Mouse (Mus musculus): ENCODE measurements around the gene Klhl25. TPM values are rescaled to one million over a fixed set of nuclear protein-coding genes. Genes with fewer than 3 reads are reported as not detected.
"Not testable (repeated sequence)": the region's sequence is repeated elsewhere in the genome, so short reads cannot be mapped to it uniquely, and the experiment has no call there.

Klhl25 gene
- polyA plus RNA-seq, 1 experiment from 2014 or later, result 22.1 TPM

- 93% methylated on average over 7 of the region's 7 CpGs for WGBS
- DNase-seq (ENCODE audit: low spot score), result no peak
- Histone ChIP-seq H3K36me3 (ENCODE audit: control insufficient read depth, insufficient read depth, low read length) (no peaks in the 10 kb centered on the region), H3K4me3 (ENCODE audit: low read depth, low read length) (no peak overlapping the region), H3K9me3 (ENCODE audit: control insufficient read depth, low read length) (no peaks in the 10 kb centered on the region), H3K27ac (ENCODE audit: low read depth, low read length) (no peak overlapping the region), H3K4me2 (ENCODE audit: low read depth) (no peak overlapping the region), H3K9ac (ENCODE audit: low read length) (no peak overlapping the region), H3K4me1 (ENCODE audit: control insufficient read depth, insufficient read depth, low read length) (no peaks in the 10 kb centered on the region), H3K27me3 (ENCODE audit: control insufficient read depth, insufficient read depth, low read length) (no peaks in the 10 kb centered on the region)
- ATAC-seq (ENCODE audit: insufficient read depth, low FRiP score, low TSS enrichment), result no peak
Observed at GRCm38 (mm10) chr7:75873746-75874145, 25.6 kb downstream of the Klhl25 start.

- H3K27ac ChIP-seq (ENCODE audit: low read depth, low read length); H3K4me3 ChIP-seq (ENCODE audit: low read depth, low read length); H3K4me1 ChIP-seq (ENCODE audit: control insufficient read depth, insufficient read depth, low read length); H3K27me3 ChIP-seq (ENCODE audit: control insufficient read depth, insufficient read depth, low read length); ATAC-seq (ENCODE audit: insufficient read depth, low FRiP score, low TSS enrichment); H3K9ac ChIP-seq (ENCODE audit: low read length); H3K9me3 ChIP-seq (ENCODE audit: control insufficient read depth, low read length); H3K36me3 ChIP-seq (ENCODE audit: control insufficient read depth, insufficient read depth, low read length); H3K4me2 ChIP-seq (ENCODE audit: low read depth); DNase-seq (ENCODE audit: low spot score): not testable (repeated sequence)
- WGBS, result 80% methylated on average over 2 of the region's 2 CpGs
Observed at GRCm38 (mm10) chr7:75879436-75879835, 31.3 kb downstream of the Klhl25 start.

- H3K4me3 ChIP-seq (ENCODE audit: low read depth, low read length), result no peak overlapping the region
- H3K27ac ChIP-seq (ENCODE audit: low read depth, low read length), result 0 out of 2 replicates have a peak overlapping the region, but pooled peaks have one; percentile 4
- no peaks in the 10 kb centered on the region for H3K9me3 ChIP-seq (ENCODE audit: control insufficient read depth, low read length)
- no peaks in the 10 kb centered on the region for H3K4me1 ChIP-seq (ENCODE audit: control insufficient read depth, insufficient read depth, low read length)
- H3K9ac ChIP-seq (ENCODE audit: low read length), result no peak overlapping the region
- no peaks in the 10 kb centered on the region for H3K27me3 ChIP-seq (ENCODE audit: control insufficient read depth, insufficient read depth, low read length)
- DNase-seq (ENCODE audit: low spot score) (no peak), ATAC-seq (ENCODE audit: insufficient read depth, low FRiP score, low TSS enrichment) (no peak)
- H3K36me3 ChIP-seq (ENCODE audit: control insufficient read depth, insufficient read depth, low read length), result no peaks in the 10 kb centered on the region
- no peak overlapping the region for H3K4me2 ChIP-seq (ENCODE audit: low read depth)
- WGBS, result 71% methylated on average over 8 of the region's 8 CpGs
Observed at GRCm38 (mm10) chr7:75880236-75880635, 32.1 kb downstream of the Klhl25 start.

GRCm38 (mm10) chr7:75880650-75881049 lies 32.5 kb downstream of the Klhl25 start:
- ATAC-seq (ENCODE audit: insufficient read depth, low FRiP score, low TSS enrichment) (peak; percentile 81), DNase-seq (ENCODE audit: low spot score) (peak; percentile 88)
- H3K4me1 ChIP-seq (ENCODE audit: control insufficient read depth, insufficient read depth, low read length), result no peaks in the 10 kb centered on the region
- H3K36me3 ChIP-seq (ENCODE audit: control insufficient read depth, insufficient read depth, low read length), result no peaks in the 10 kb centered on the region
- H3K9me3 ChIP-seq (ENCODE audit: control insufficient read depth, low read length), result no peaks in the 10 kb centered on the region
- no peak overlapping the region for H3K9ac ChIP-seq (ENCODE audit: low read length)
- no peaks in the 10 kb centered on the region for H3K27me3 ChIP-seq (ENCODE audit: control insufficient read depth, insufficient read depth, low read length)
- 11% methylated on average over 8 of the region's 8 CpGs for WGBS
- H3K4me3 ChIP-seq (ENCODE audit: low read depth, low read length), result no peak overlapping the region
- no peak overlapping the region for H3K27ac ChIP-seq (ENCODE audit: low read depth, low read length)
- H3K4me2 ChIP-seq (ENCODE audit: low read depth), result no peak overlapping the region

- DNase-seq (ENCODE audit: low spot score) (no peak), ATAC-seq (ENCODE audit: insufficient read depth, low FRiP score, low TSS enrichment) (no peak)
- Histone ChIP-seq H3K27ac (ENCODE audit: low read depth, low read length) (no peak overlapping the region), H3K4me1 (ENCODE audit: control insufficient read depth, insufficient read depth, low read length) (no peaks in the 10 kb centered on the region), H3K9me3 (ENCODE audit: control insufficient read depth, low read length) (no peaks in the 10 kb centered on the region), H3K9ac (ENCODE audit: low read length) (no peak overlapping the region), H3K36me3 (ENCODE audit: control insufficient read depth, insufficient read depth, low read length) (no peaks in the 10 kb centered on the region), H3K27me3 (ENCODE audit: control insufficient read depth, insufficient read depth, low read length) (no peaks in the 10 kb centered on the region), H3K4me2 (ENCODE audit: low read depth) (no peak overlapping the region), H3K4me3 (ENCODE audit: low read depth, low read length) (no peak overlapping the region)
- 74% methylated on average over 6 of the region's 6 CpGs for whole genome bisulfite sequencing
Observed at GRCm38 (mm10) chr7:75881376-75881775, 33.3 kb downstream of the Klhl25 start.

- H3K9ac ChIP-seq (ENCODE audit: low read length), result no peak overlapping the region
- ATAC-seq (ENCODE audit: insufficient read depth, low FRiP score, low TSS enrichment) (no peak), DNase-seq (ENCODE audit: low spot score) (no peak)
- H3K36me3 ChIP-seq (ENCODE audit: control insufficient read depth, insufficient read depth, low read length), result no peaks in the 10 kb centered on the region
- no peak overlapping the region for H3K27ac ChIP-seq (ENCODE audit: low read depth, low read length)
- no peak overlapping the region for H3K4me3 ChIP-seq (ENCODE audit: low read depth, low read length)
- no peak overlapping the region for H3K4me2 ChIP-seq (ENCODE audit: low read depth)
- no peaks in the 10 kb centered on the region for H3K27me3 ChIP-seq (ENCODE audit: control insufficient read depth, insufficient read depth, low read length)
- no peaks in the 10 kb centered on the region for H3K4me1 ChIP-seq (ENCODE audit: control insufficient read depth, insufficient read depth, low read length)
- WGBS, result 88% methylated on average over 3 of the region's 3 CpGs
- no peaks in the 10 kb centered on the region for H3K9me3 ChIP-seq (ENCODE audit: control insufficient read depth, low read length)
Observed at GRCm38 (mm10) chr7:75881791-75882190, 33.7 kb downstream of the Klhl25 start.

GRCm38 (mm10) chr7:75891466-75891865 lies 43.4 kb downstream of the Klhl25 start:
- Histone ChIP-seq H3K4me3 (ENCODE audit: low read depth, low read length) (no peak overlapping the region), H3K9ac (ENCODE audit: low read length) (no peak overlapping the region), H3K9me3 (ENCODE audit: control insufficient read depth, low read length) (no peaks in the 10 kb centered on the region), H3K27ac (ENCODE audit: low read depth, low read length) (no peak overlapping the region), H3K4me2 (ENCODE audit: low read depth) (no peak overlapping the region), H3K36me3 (ENCODE audit: control insufficient read depth, insufficient read depth, low read length) (no peaks in the 10 kb centered on the region), H3K27me3 (ENCODE audit: control insufficient read depth, insufficient read depth, low read length) (no peaks in the 10 kb centered on the region), H3K4me1 (ENCODE audit: control insufficient read depth, insufficient read depth, low read length) (no peaks in the 10 kb centered on the region)
- no peak for ATAC-seq (ENCODE audit: insufficient read depth, low FRiP score, low TSS enrichment)
- WGBS, result 94% methylated on average over 4 of the region's 4 CpGs
- no peak for DNase-seq (ENCODE audit: low spot score)

GRCm38 (mm10) chr7:75892737-75893136 lies 44.6 kb downstream of the Klhl25 start:
- H3K4me3 ChIP-seq (ENCODE audit: low read depth, low read length), result no peak overlapping the region
- H3K36me3 ChIP-seq (ENCODE audit: control insufficient read depth, insufficient read depth, low read length), result no peaks in the 10 kb centered on the region
- H3K4me1 ChIP-seq (ENCODE audit: control insufficient read depth, insufficient read depth, low read length), result no peaks in the 10 kb centered on the region
- H3K9ac ChIP-seq (ENCODE audit: low read length), result no peak overlapping the region
- no peaks in the 10 kb centered on the region for H3K27me3 ChIP-seq (ENCODE audit: control insufficient read depth, insufficient read depth, low read length)
- 78% methylated on average over 3 of the region's 3 CpGs for WGBS
- DNase-seq (ENCODE audit: low spot score) (no peak), ATAC-seq (ENCODE audit: insufficient read depth, low FRiP score, low TSS enrichment) (no peak)
- H3K9me3 ChIP-seq (ENCODE audit: control insufficient read depth, low read length), result no peaks in the 10 kb centered on the region
- no peak overlapping the region for H3K4me2 ChIP-seq (ENCODE audit: low read depth)
- H3K27ac ChIP-seq (ENCODE audit: low read depth, low read length), result no peak overlapping the region

GRCm38 (mm10) chr7:75893709-75894108 lies 45.6 kb downstream of the Klhl25 start:
- DNase-seq (ENCODE audit: low spot score) (no peak), ATAC-seq (ENCODE audit: insufficient read depth, low FRiP score, low TSS enrichment) (no peak)
- H3K9ac ChIP-seq (ENCODE audit: low read length), result no peak overlapping the region
- H3K36me3 ChIP-seq (ENCODE audit: control insufficient read depth, insufficient read depth, low read length), result no peaks in the 10 kb centered on the region
- no peaks in the 10 kb centered on the region for H3K9me3 ChIP-seq (ENCODE audit: control insufficient read depth, low read length)
- no peak overlapping the region for H3K4me2 ChIP-seq (ENCODE audit: low read depth)
- H3K27ac ChIP-seq (ENCODE audit: low read depth, low read length), result no peak overlapping the region
- H3K4me3 ChIP-seq (ENCODE audit: low read depth, low read length), result no peak overlapping the region
- no peaks in the 10 kb centered on the region for H3K27me3 ChIP-seq (ENCODE audit: control insufficient read depth, insufficient read depth, low read length)
- no peaks in the 10 kb centered on the region for H3K4me1 ChIP-seq (ENCODE audit: control insufficient read depth, insufficient read depth, low read length)
- WGBS, result 91% methylated on average over 8 of the region's 8 CpGs
